Mouse (Mus musculus): ENCODE measurements at regions not wholly inside any gene's neighbourhood (a gene's known extent, or its start where the extent isn't known, plus 50 kb on each side); places are given as distances from the start of the nearest gene placed in this dataset.
A peak's percentile ranks its signal among the peaks of the same experiment; 100 is the strongest.

GRCm38 (mm10) chr10:12187669-12188342 is 681.4 kb downstream of the Utrn start:
- 75% methylated on average over 8 of the region's 8 CpGs for WGBS
- Histone ChIP-seq H3K36me3 (no peaks in the 10 kb centered on the region), H3K9ac (no peak overlapping the region), H3K9me3 (no peaks in the 10 kb centered on the region), H3K27me3 (no peaks in the 10 kb centered on the region), H3K27ac (replicated peaks) (no peak overlapping the region), H3K4me1 (replicated peaks) (0 out of 2 replicates have a peak, but pooled peaks cover 4% of the 10 kb centered on the region), H3K4me2 (no peak overlapping the region), H3K4me3 (no peak overlapping the region)
- ATAC-seq (ENCODE audit: low read depth): no peak

GRCm38 (mm10) chr10:12190435-12190834 is 678.7 kb downstream of the Utrn start:
- Histone ChIP-seq H3K27ac (replicated peaks) (no peak overlapping the region), H3K4me1 (replicated peaks) (0 out of 2 replicates have a peak, but pooled peaks cover 4% of the 10 kb centered on the region), H3K27me3 (no peaks in the 10 kb centered on the region), H3K36me3 (no peaks in the 10 kb centered on the region), H3K9me3 (no peaks in the 10 kb centered on the region), H3K9ac (no peak overlapping the region), H3K4me2 (no peak overlapping the region), H3K4me3 (no peak overlapping the region)
- ATAC-seq (ENCODE audit: low read depth): no peak
- WGBS: 25% methylated on average over 3 of the region's 3 CpGs

- Histone ChIP-seq H3K9me3 (no peaks in the 10 kb centered on the region), H3K4me3 (no peak overlapping the region), H3K4me1 (replicated peaks) (no peaks in the 10 kb centered on the region), H3K27ac (replicated peaks) (no peak overlapping the region), H3K9ac (no peak overlapping the region), H3K36me3 (no peaks in the 10 kb centered on the region), H3K4me2 (no peak overlapping the region), H3K27me3 (no peaks in the 10 kb centered on the region)
- no peak for ATAC-seq (ENCODE audit: low read depth)
- 84% methylated on average over 2 of the region's 2 CpGs for whole genome bisulfite sequencing
Measured at GRCm38 (mm10) chr10:12207301-12207700, 661.9 kb downstream of the Utrn start.

- no peak overlapping the region for H3K4me2 ChIP-seq
- ATAC-seq (ENCODE audit: low read depth): no peak
- H3K27me3 ChIP-seq: no peaks in the 10 kb centered on the region
- 42% methylated on average over 2 of the region's 2 CpGs for WGBS
- no peaks in the 10 kb centered on the region for H3K4me1 ChIP-seq (replicated peaks)
- H3K9ac ChIP-seq: no peak overlapping the region
- no peaks in the 10 kb centered on the region for H3K36me3 ChIP-seq
- H3K4me3 ChIP-seq: no peak overlapping the region
- no peaks in the 10 kb centered on the region for H3K9me3 ChIP-seq
- no peak overlapping the region for H3K27ac ChIP-seq (replicated peaks)
Measured at GRCm38 (mm10) chr10:12210181-12210580, 659.0 kb downstream of the Utrn start.

GRCm38 (mm10) chr10:12218879-12219278 is 650.3 kb downstream of the Utrn start:
- H3K9me3 ChIP-seq: no peaks in the 10 kb centered on the region
- no peaks in the 10 kb centered on the region for H3K36me3 ChIP-seq
- H3K4me2 ChIP-seq: no peak overlapping the region
- no peak for ATAC-seq (ENCODE audit: low read depth)
- H3K9ac ChIP-seq: no peak overlapping the region
- no peaks in the 10 kb centered on the region for H3K27me3 ChIP-seq
- H3K4me3 ChIP-seq: no peak overlapping the region
- H3K27ac ChIP-seq (replicated peaks): no peak overlapping the region
- no peaks in the 10 kb centered on the region for H3K4me1 ChIP-seq (replicated peaks)

GRCm38 (mm10) chr10:12234141-12234540 is 635.0 kb downstream of the Utrn start:
- no peak overlapping the region for H3K9ac ChIP-seq
- H3K4me2 ChIP-seq: no peak overlapping the region
- no peak overlapping the region for H3K4me3 ChIP-seq
- H3K36me3 ChIP-seq: no peaks in the 10 kb centered on the region
- 95% methylated on average over 1 of the region's 1 CpGs for WGBS
- H3K4me1 ChIP-seq (replicated peaks): no peaks in the 10 kb centered on the region
- no peaks in the 10 kb centered on the region for H3K9me3 ChIP-seq
- H3K27me3 ChIP-seq: no peaks in the 10 kb centered on the region
- no peak for ATAC-seq (ENCODE audit: low read depth)
- no peak overlapping the region for H3K27ac ChIP-seq (replicated peaks)

- Histone ChIP-seq H3K27me3 (no peaks in the 10 kb centered on the region), H3K4me3 (no peak overlapping the region), H3K9ac (no peak overlapping the region), H3K27ac (replicated peaks) (no peak overlapping the region), H3K4me1 (replicated peaks) (no peaks in the 10 kb centered on the region), H3K9me3 (no peaks in the 10 kb centered on the region), H3K4me2 (no peak overlapping the region), H3K36me3 (no peaks in the 10 kb centered on the region)
- WGBS: 58% methylated on average over 3 of the region's 3 CpGs
- ATAC-seq (ENCODE audit: low read depth): peak; percentile 74; the same call in 1 of the 2 replicates
Measured at GRCm38 (mm10) chr10:12248853-12249252, 620.3 kb downstream of the Utrn start.

GRCm38 (mm10) chr10:12253274-12253673 is 615.9 kb downstream of the Utrn start:
- Histone ChIP-seq H3K4me1 (replicated peaks) (no peaks in the 10 kb centered on the region), H3K9me3 (no peaks in the 10 kb centered on the region), H3K36me3 (no peaks in the 10 kb centered on the region), H3K27ac (replicated peaks) (no peak overlapping the region), H3K9ac (no peak overlapping the region), H3K4me3 (no peak overlapping the region), H3K27me3 (no peaks in the 10 kb centered on the region), H3K4me2 (no peak overlapping the region)
- WGBS: 82% methylated on average over 3 of the region's 3 CpGs
- ATAC-seq (ENCODE audit: low read depth): no peak

- 91% methylated on average over 3 of the region's 3 CpGs for WGBS
- H3K4me2 ChIP-seq: no peak overlapping the region
- no peak overlapping the region for H3K27ac ChIP-seq (replicated peaks)
- no peaks in the 10 kb centered on the region for H3K4me1 ChIP-seq (replicated peaks)
- no peaks in the 10 kb centered on the region for H3K27me3 ChIP-seq
- no peaks in the 10 kb centered on the region for H3K36me3 ChIP-seq
- H3K9ac ChIP-seq: no peak overlapping the region
- no peak for ATAC-seq (ENCODE audit: low read depth)
- no peak overlapping the region for H3K4me3 ChIP-seq
- H3K9me3 ChIP-seq: no peaks in the 10 kb centered on the region
Measured at GRCm38 (mm10) chr10:12285679-12286078, 583.5 kb downstream of the Utrn start.

- H3K36me3 ChIP-seq: no peaks in the 10 kb centered on the region
- WGBS: 80% methylated on average over 2 of the region's 2 CpGs
- no peaks in the 10 kb centered on the region for H3K9me3 ChIP-seq
- H3K9ac ChIP-seq: no peak overlapping the region
- H3K4me2 ChIP-seq: no peak overlapping the region
- H3K27me3 ChIP-seq: no peaks in the 10 kb centered on the region
- H3K27ac ChIP-seq (replicated peaks): no peak overlapping the region
- no peaks in the 10 kb centered on the region for H3K4me1 ChIP-seq (replicated peaks)
- no peak for ATAC-seq (ENCODE audit: low read depth)
- H3K4me3 ChIP-seq: no peak overlapping the region
Measured at GRCm38 (mm10) chr10:12298887-12299286, 570.3 kb downstream of the Utrn start.

GRCm38 (mm10) chr10:12302396-12302795 is 566.8 kb downstream of the Utrn start:
- ATAC-seq (ENCODE audit: low read depth): no peak
- WGBS: 89% methylated on average over 4 of the region's 4 CpGs
- no peak overlapping the region for H3K9ac ChIP-seq

GRCm38 (mm10) chr10:12320311-12320710 is 548.9 kb downstream of the Utrn start:
- no peak for ATAC-seq (ENCODE audit: low read depth)
- no peaks in the 10 kb centered on the region for H3K4me1 ChIP-seq (replicated peaks)
- no peak overlapping the region for H3K27ac ChIP-seq (replicated peaks)
- no peaks in the 10 kb centered on the region for H3K9me3 ChIP-seq
- H3K4me2 ChIP-seq: no peak overlapping the region
- H3K9ac ChIP-seq: no peak overlapping the region
- no peaks in the 10 kb centered on the region for H3K36me3 ChIP-seq
- H3K27me3 ChIP-seq: no peaks in the 10 kb centered on the region
- WGBS: 84% methylated on average over 2 of the region's 2 CpGs
- H3K4me3 ChIP-seq: no peak overlapping the region

More at GRCm38 (mm10) chr10:12302396-12302795, 566.8 kb downstream of the Utrn start:
- no peaks in the 10 kb centered on the region for H3K27me3 ChIP-seq
- H3K4me1 ChIP-seq (replicated peaks): no peaks in the 10 kb centered on the region
- H3K9me3 ChIP-seq: no peaks in the 10 kb centered on the region
- no peak overlapping the region for H3K4me2 ChIP-seq
- H3K36me3 ChIP-seq: no peaks in the 10 kb centered on the region
- no peak overlapping the region for H3K27ac ChIP-seq (replicated peaks)
- no peak overlapping the region for H3K4me3 ChIP-seq

Data from neural tube, embryonic 13.5 days (tissue).